In the genomic region with DNA sequence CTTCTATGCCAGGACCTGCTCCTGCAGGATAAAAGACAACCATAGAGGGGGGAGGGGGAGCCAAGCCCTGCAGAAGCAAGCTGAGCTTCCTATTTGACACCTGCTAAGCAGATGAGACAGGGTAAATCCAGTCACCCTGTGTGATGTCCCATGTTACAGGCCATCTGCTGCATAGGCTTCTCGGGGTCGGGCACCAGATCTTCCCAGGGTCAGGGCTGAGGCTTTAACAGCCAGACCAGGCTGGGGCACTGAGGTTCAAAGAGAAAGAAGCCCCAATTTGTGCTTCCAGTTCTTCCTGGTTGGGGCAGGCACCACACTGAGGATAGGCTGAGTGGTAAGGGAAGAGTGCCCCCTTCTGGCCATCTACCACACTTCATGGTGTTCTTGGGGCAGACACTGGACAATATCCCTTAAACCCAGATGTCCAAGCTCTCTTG, we compare ENCODE assay signal across 8 mouse cellular contexts.
A peak's percentile ranks its signal among the peaks of the same experiment; 100 is the strongest.
DNase-seq lines count a peak whose midpoint lies in the region; ATAC-seq lines count a peak whose summit lies in the region.

No protein-coding gene starts in this region.

- H3K9me3 ChIP-seq in intestine, embryonic 14.5 days (ENCODE audit: control insufficient read depth, low read length), result no peaks in the 10 kb centered on the region

- no peaks in the 10 kb centered on the region for H3K4me1 ChIP-seq in intestine, embryonic 14.5 days (replicated peaks; ENCODE audit: control insufficient read depth, insufficient read depth, low read length)

- peak; percentile 80 for ATAC-seq in intestine, embryonic 14.5 days (replicated peaks; ENCODE audit: low FRiP score, low TSS enrichment, low read depth)
- ATAC-seq in megakaryocyte progenitor cell, adult 5-6 weeks (replicated peaks; ENCODE audit: poor library complexity), result peak; percentile 61; the same call in 1 of the 2 replicates

- no peaks in the 10 kb centered on the region for H3K36me3 ChIP-seq in intestine, embryonic 14.5 days (ENCODE audit: control insufficient read depth, insufficient read depth, low read length)

- no peak overlapping the region for H3K4me3 ChIP-seq in intestine, embryonic 14.5 days (ENCODE audit: low read depth, low read length)

- no peak overlapping the region for H3K9ac ChIP-seq in intestine, embryonic 14.5 days (ENCODE audit: low read length)

- no peak overlapping the region for H3K4me2 ChIP-seq in intestine, embryonic 14.5 days (ENCODE audit: low read length)

- no peaks in the 10 kb centered on the region for H3K27me3 ChIP-seq in intestine, embryonic 14.5 days (replicated peaks; ENCODE audit: control insufficient read depth, insufficient read depth, low read length)

- peak; percentile 75 to 94 for DNase-seq in adrenal gland, adult (ENCODE audit: inconsistent age in 2 of 2, low spot score in 1 of 2)
- peak; percentile 89 to 92 for DNase-seq in cerebellum, postnatal 25 days
- DNase-seq in frontal cortex, postnatal 36 days (ENCODE audit: low spot score in 2 of 2), result peak; percentile 74
- DNase-seq in intestine, embryonic 14.5 days (ENCODE audit: low spot score), result peak; percentile 86
- DNase-seq in left cerebral cortex, adult 11 months (ENCODE audit: low spot score), result peak; percentile 64
- peak; percentile 70 for DNase-seq in right cerebral cortex, postnatal 14 days
- DNase-seq in adipocyte (ENCODE audit: low spot score), result no peak

- 20% methylated on average over 2 of the region's 2 CpGs for WGBS in intestine, embryonic 14.5 days

- H3K27ac ChIP-seq in intestine, embryonic 14.5 days (ENCODE audit: low read depth), result no peak overlapping the region
